Mouse (Mus musculus) heart, adult 2 months (tissue): ENCODE measurements at regions not wholly inside any gene's neighbourhood (a gene's known extent, or its start where the extent isn't known, plus 50 kb on each side); places are given as distances from the start of the nearest gene placed in this dataset.

Experiments used
- CTCF ChIP-seq: fragments of 200-600 bp; IDR thresholded peaks from 2 replicates; pipeline ENCODE4 v1.8.1; 2022; ENCODE audit warnings: antibody characterized with exemption, mild to moderate bottlenecking, moderate library complexity
- POLR2A ChIP-seq: fragments of 200-500 bp; IDR thresholded peaks from 2 replicates; pipeline ENCODE4 v1.6.1; 2011; ENCODE audit warnings: mild to moderate bottlenecking, low read depth, low read length, control low read depth; ENCODE audit not compliant: insufficient read depth

DNA sequence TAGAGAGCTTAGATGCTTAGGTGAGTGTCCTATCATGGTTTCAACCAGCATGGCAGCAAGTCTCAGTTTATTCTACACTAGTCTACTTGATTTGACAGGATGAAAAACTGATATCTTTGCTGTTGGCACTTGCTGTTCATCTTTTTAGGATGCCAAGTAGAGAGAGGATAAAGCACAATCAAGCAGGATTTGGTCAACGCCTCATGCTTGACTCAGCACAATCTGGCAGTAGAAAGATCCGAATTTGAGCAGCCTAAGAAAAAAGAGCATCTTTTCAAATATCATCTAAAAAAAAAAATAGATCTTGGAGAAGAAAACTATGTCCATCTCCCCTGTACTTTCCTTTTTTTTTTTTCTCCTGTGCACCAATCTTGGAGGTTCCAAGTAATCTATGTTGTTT lies 83.0 kb downstream of the Etaa1 start:
- no peak for TF ChIP-seq CTCF
- no peak for TF ChIP-seq POLR2A
